Mouse (Mus musculus) brown adipose tissue, adult 24 weeks (tissue): ENCODE data around the gene Phrf1. TPM values are rescaled to one million over a fixed set of nuclear protein-coding genes. Genes with fewer than 3 reads are reported as not detected.
"Not testable (repeated sequence)": the region's sequence is repeated elsewhere in the genome, so short reads cannot be mapped to it uniquely, and the experiment has no call there.

Experiments
- H3K27ac ChIP-seq: fragments of 200-500 bp; replicated peaks from 2 replicates; pipeline ENCODE4 v1.5.1; 2012; ENCODE audit warnings: low read depth, mild to moderate bottlenecking, low read length
- H3K4me1 ChIP-seq: fragments of 200-500 bp; 2 replicates; pipeline ENCODE4 v1.6.1; 2012; ENCODE audit warnings: low read length, mixed read lengths; ENCODE audit not compliant: control insufficient read depth, insufficient read depth, insufficient read length
- H3K4me3 ChIP-seq: fragments of 200-500 bp; 2 replicates; pipeline ENCODE4 v1.5.1; 2012; ENCODE audit warnings: low read depth, mild to moderate bottlenecking, low read length, moderate library complexity; ENCODE audit not compliant: insufficient read depth
- polyA plus RNA-seq: library from polyadenylated mRNA; stranded (reverse); fragments of >200 nt; gene quantifications from 2 replicates; pipeline ENCODE4 v1.2.4, GENCODE M21; 2012; ENCODE audit not compliant: missing spikeins, insufficient read depth, insufficient read length

Phrf1 gene
- polyA plus RNA-seq, 1 experiment: 17.0 TPM

GRCm38 (mm10) chr7:141218557-141219133 lies 9.9 kb upstream of the Phrf1 start:
- no peak overlapping the region for H3K27ac ChIP-seq
- H3K4me1 ChIP-seq: peaks cover 14% of the 10 kb centered on the region
- H3K4me3 ChIP-seq: no peak overlapping the region

- Histone ChIP-seq H3K4me3 (no peak overlapping the region), H3K4me1 (peaks cover 14% of the 10 kb centered on the region), H3K27ac (no peak overlapping the region)
Measured at GRCm38 (mm10) chr7:141219558-141220099, 9.0 kb upstream of the Phrf1 start.

- H3K27ac ChIP-seq: no peak overlapping the region
- H3K4me3 ChIP-seq: no peak overlapping the region
Measured at GRCm38 (mm10) chr7:141220377-141220776, 8.2 kb upstream of the Phrf1 start.

GRCm38 (mm10) chr7:141221249-141222125 lies 7.1 kb upstream of the Phrf1 start:
- Histone ChIP-seq H3K27ac (no peak overlapping the region), H3K4me3 (peak overlapping the region; percentile 43), H3K4me1 (peaks cover 13% of the 10 kb centered on the region)

More at GRCm38 (mm10) chr7:141220377-141220776, 8.2 kb upstream of the Phrf1 start:
- peaks cover 14% of the 10 kb centered on the region for H3K4me1 ChIP-seq

- Histone ChIP-seq H3K4me1 (peaks cover 9% of the 10 kb centered on the region), H3K4me3 (peak overlapping the region; percentile 37), H3K27ac (no peak overlapping the region; the same call in 1 of the 2 replicates)
Measured at GRCm38 (mm10) chr7:141222126-141222467, 6.5 kb upstream of the Phrf1 start.

GRCm38 (mm10) chr7:141222696-141223215 lies 5.8 kb upstream of the Phrf1 start:
- Histone ChIP-seq H3K4me1 (peaks cover 9% of the 10 kb centered on the region), H3K4me3 (no peak overlapping the region), H3K27ac (no peak overlapping the region)

GRCm38 (mm10) chr7:141226535-141226934 lies 2.0 kb upstream of the Phrf1 start:
- H3K4me3 ChIP-seq: no peak overlapping the region
- H3K27ac ChIP-seq: no peak overlapping the region
- peaks cover 19% of the 10 kb centered on the region for H3K4me1 ChIP-seq

- no peak overlapping the region for H3K4me3 ChIP-seq
- no peak overlapping the region for H3K27ac ChIP-seq
- H3K4me1 ChIP-seq: peaks cover 11% of the 10 kb centered on the region
Measured at GRCm38 (mm10) chr7:141227796-141228195, 788 bp upstream of the Phrf1 start.

- 0 out of 2 replicates have a peak overlapping the region, but pooled peaks have one; percentile 19 for H3K27ac ChIP-seq
- peaks cover 9% of the 10 kb centered on the region for H3K4me1 ChIP-seq
- H3K4me3 ChIP-seq: peak overlapping the region; percentile 83
Measured at GRCm38 (mm10) chr7:141229702-141230101, 1.1 kb downstream of the Phrf1 start.

- Histone ChIP-seq H3K27ac (no peak overlapping the region), H3K4me3 (no peak overlapping the region), H3K4me1 (peaks cover 9% of the 10 kb centered on the region)
Measured at GRCm38 (mm10) chr7:141230570-141230969, 2.0 kb downstream of the Phrf1 start.

- H3K27ac ChIP-seq: no peak overlapping the region
- H3K4me3 ChIP-seq: no peak overlapping the region
- H3K4me1 ChIP-seq: peaks cover 9% of the 10 kb centered on the region
Measured at GRCm38 (mm10) chr7:141231111-141231510, 2.5 kb downstream of the Phrf1 start.

GRCm38 (mm10) chr7:141231551-141231950 lies 3.0 kb downstream of the Phrf1 start:
- peaks cover 9% of the 10 kb centered on the region for H3K4me1 ChIP-seq

GRCm38 (mm10) chr7:141250486-141250885 lies 21.9 kb downstream of the Phrf1 start:
- not testable (repeated sequence) for H3K4me3 ChIP-seq, H3K27ac ChIP-seq, H3K4me1 ChIP-seq

More at GRCm38 (mm10) chr7:141231551-141231950, 3.0 kb downstream of the Phrf1 start:
- H3K27ac ChIP-seq: no peak overlapping the region
- no peak overlapping the region for H3K4me3 ChIP-seq

- no peak overlapping the region for H3K4me3 ChIP-seq
- H3K27ac ChIP-seq: no peak overlapping the region
Measured at GRCm38 (mm10) chr7:141256159-141256558, 27.6 kb downstream of the Phrf1 start.

GRCm38 (mm10) chr7:141261480-141261879 lies 32.9 kb downstream of the Phrf1 start:
- Histone ChIP-seq H3K27ac (no peak overlapping the region), H3K4me3 (no peak overlapping the region), H3K4me1 (peaks cover 2% of the 10 kb centered on the region; the same call in 1 of the 2 replicates)

More at GRCm38 (mm10) chr7:141256159-141256558, 27.6 kb downstream of the Phrf1 start:
- no peaks in the 10 kb centered on the region; the same call in 1 of the 2 replicates for H3K4me1 ChIP-seq
